Mouse (Mus musculus): ENCODE data around the gene Tpx2. TPM values are rescaled to one million over a fixed set of nuclear protein-coding genes. Genes with fewer than 3 reads are reported as not detected.

Gene Tpx2
- polyA plus RNA-seq, 1 experiment: 0.39 TPM

- TF ChIP-seq POLR2A (IDR thresholded peaks at IDR 0.05; ENCODE audit: low read depth, low read length) (no peak), CTCF (conservative IDR thresholded peaks at IDR 0.05; ENCODE audit: insufficient read depth, insufficient read length, low read depth, low read length) (no peak)
- 35% methylated on average over 7 of the region's 7 CpGs for WGBS
- peak overlapping the region; percentile 93 for H3K27ac ChIP-seq (ENCODE audit: insufficient read depth, low read depth, low read length)
- no peaks in the 10 kb centered on the region for H3K27me3 ChIP-seq (replicated peaks; ENCODE audit: control insufficient read depth, insufficient read depth, low read length)
- H3K36me3 ChIP-seq (ENCODE audit: control insufficient read depth, insufficient read depth, low read length): no peaks in the 10 kb centered on the region; the same call in 1 of the 2 replicates
- DNase-seq: peak; percentile 93
- peaks cover 85% of the 10 kb centered on the region for H3K4me1 ChIP-seq (ENCODE audit: control insufficient read depth, insufficient read depth, low read length)
- H3K4me3 ChIP-seq (ENCODE audit: insufficient read depth, low read depth, low read length): no peak overlapping the region
Measured at GRCm38 (mm10) chr2:152815879-152816656, 31.7 kb upstream of the Tpx2 start.

- Histone ChIP-seq H3K4me3 (ENCODE audit: insufficient read depth, low read depth, low read length) (no peak overlapping the region), H3K27me3 (replicated peaks; ENCODE audit: control insufficient read depth, insufficient read depth, low read length) (no peaks in the 10 kb centered on the region), H3K4me1 (ENCODE audit: control insufficient read depth, insufficient read depth, low read length) (peaks cover 86% of the 10 kb centered on the region), H3K36me3 (ENCODE audit: control insufficient read depth, insufficient read depth, low read length) (no peaks in the 10 kb centered on the region; the same call in 1 of the 2 replicates), H3K27ac (ENCODE audit: insufficient read depth, low read depth, low read length) (peak overlapping the region; percentile 93)
- no peak for TF ChIP-seq CTCF (conservative IDR thresholded peaks at IDR 0.05; ENCODE audit: insufficient read depth, insufficient read length, low read depth, low read length)
- TF ChIP-seq POLR2A (IDR thresholded peaks at IDR 0.05; ENCODE audit: low read depth, low read length): no peak
- peak; percentile 61 for DNase-seq
- 67% methylated on average over 3 of the region's 3 CpGs for WGBS
Measured at GRCm38 (mm10) chr2:152816657-152817348, 31.0 kb upstream of the Tpx2 start.

GRCm38 (mm10) chr2:152817596-152818291 lies 30.0 kb upstream of the Tpx2 start:
- DNase-seq: peak; percentile 68
- TF ChIP-seq CTCF (conservative IDR thresholded peaks at IDR 0.05; ENCODE audit: insufficient read depth, insufficient read length, low read depth, low read length) (no peak), POLR2A (IDR thresholded peaks at IDR 0.05; ENCODE audit: low read depth, low read length) (no peak)
- Histone ChIP-seq H3K27ac (ENCODE audit: insufficient read depth, low read depth, low read length) (peak overlapping the region; percentile 93), H3K4me1 (ENCODE audit: control insufficient read depth, insufficient read depth, low read length) (peaks cover 84% of the 10 kb centered on the region), H3K36me3 (ENCODE audit: control insufficient read depth, insufficient read depth, low read length) (no peaks in the 10 kb centered on the region; the same call in 1 of the 2 replicates), H3K4me3 (ENCODE audit: insufficient read depth, low read depth, low read length) (no peak overlapping the region), H3K27me3 (replicated peaks; ENCODE audit: control insufficient read depth, insufficient read depth, low read length) (no peaks in the 10 kb centered on the region)
- WGBS: 11% methylated on average over 6 of the region's 6 CpGs

- Histone ChIP-seq H3K4me3 (ENCODE audit: insufficient read depth, low read depth, low read length) (no peak overlapping the region), H3K4me1 (ENCODE audit: control insufficient read depth, insufficient read depth, low read length) (peaks cover 77% of the 10 kb centered on the region), H3K27me3 (replicated peaks; ENCODE audit: control insufficient read depth, insufficient read depth, low read length) (no peaks in the 10 kb centered on the region), H3K36me3 (ENCODE audit: control insufficient read depth, insufficient read depth, low read length) (no peaks in the 10 kb centered on the region; the same call in 1 of the 2 replicates), H3K27ac (ENCODE audit: insufficient read depth, low read depth, low read length) (peak overlapping the region; percentile 93)
- TF ChIP-seq CTCF (conservative IDR thresholded peaks at IDR 0.05; ENCODE audit: insufficient read depth, insufficient read length, low read depth, low read length) (no peak), POLR2A (IDR thresholded peaks at IDR 0.05; ENCODE audit: low read depth, low read length) (no peak)
- WGBS: 34% methylated on average over 5 of the region's 5 CpGs
- DNase-seq: peak; percentile 79
Measured at GRCm38 (mm10) chr2:152818679-152819078, 29.1 kb upstream of the Tpx2 start.

- peak overlapping the region; percentile 93 for H3K27ac ChIP-seq (ENCODE audit: insufficient read depth, low read depth, low read length)
- no peak overlapping the region for H3K4me3 ChIP-seq (ENCODE audit: insufficient read depth, low read depth, low read length)
- 87% methylated on average over 3 of the region's 3 CpGs for WGBS
- no peaks in the 10 kb centered on the region for H3K27me3 ChIP-seq (replicated peaks; ENCODE audit: control insufficient read depth, insufficient read depth, low read length)
- H3K36me3 ChIP-seq (ENCODE audit: control insufficient read depth, insufficient read depth, low read length): no peaks in the 10 kb centered on the region; the same call in 1 of the 2 replicates
- DNase-seq: no peak
- H3K4me1 ChIP-seq (ENCODE audit: control insufficient read depth, insufficient read depth, low read length): peaks cover 74% of the 10 kb centered on the region
- TF ChIP-seq POLR2A (IDR thresholded peaks at IDR 0.05; ENCODE audit: low read depth, low read length) (no peak), CTCF (conservative IDR thresholded peaks at IDR 0.05; ENCODE audit: insufficient read depth, insufficient read length, low read depth, low read length) (no peak)
Measured at GRCm38 (mm10) chr2:152819097-152819624, 28.6 kb upstream of the Tpx2 start.

- H3K36me3 ChIP-seq (ENCODE audit: control insufficient read depth, insufficient read depth, low read length): no peaks in the 10 kb centered on the region; the same call in 1 of the 2 replicates
- no peak for DNase-seq
- H3K4me1 ChIP-seq (ENCODE audit: control insufficient read depth, insufficient read depth, low read length): peaks cover 71% of the 10 kb centered on the region
- TF ChIP-seq POLR2A (IDR thresholded peaks at IDR 0.05; ENCODE audit: low read depth, low read length) (no peak), CTCF (conservative IDR thresholded peaks at IDR 0.05; ENCODE audit: insufficient read depth, insufficient read length, low read depth, low read length) (no peak)
- no peak overlapping the region for H3K4me3 ChIP-seq (ENCODE audit: insufficient read depth, low read depth, low read length)
- peak overlapping the region; percentile 93 for H3K27ac ChIP-seq (ENCODE audit: insufficient read depth, low read depth, low read length)
- H3K27me3 ChIP-seq (replicated peaks; ENCODE audit: control insufficient read depth, insufficient read depth, low read length): no peaks in the 10 kb centered on the region
- WGBS: 71% methylated on average over 4 of the region's 4 CpGs
Measured at GRCm38 (mm10) chr2:152819926-152820325, 27.8 kb upstream of the Tpx2 start.

Measured in kidney, adult 2 months (tissue).